Mouse (Mus musculus): ENCODE data around the gene Tmc5.

GRCm38 (mm10) chr7:118595228-118595627 is 1.9 kb upstream of the Tmc5 start:
- TF ChIP-seq CTCF (IDR thresholded peaks at IDR 0.05; ENCODE audit: extremely low read depth, insufficient read depth, insufficient read length, insufficient replicate concordance) (peak; percentile 96), POLR2A (IDR thresholded peaks at IDR 0.05; ENCODE audit: low read depth, low read length) (no peak)
